Mouse (Mus musculus): ENCODE data around the gene Mrap2.

Mrap2 gene

DNA sequence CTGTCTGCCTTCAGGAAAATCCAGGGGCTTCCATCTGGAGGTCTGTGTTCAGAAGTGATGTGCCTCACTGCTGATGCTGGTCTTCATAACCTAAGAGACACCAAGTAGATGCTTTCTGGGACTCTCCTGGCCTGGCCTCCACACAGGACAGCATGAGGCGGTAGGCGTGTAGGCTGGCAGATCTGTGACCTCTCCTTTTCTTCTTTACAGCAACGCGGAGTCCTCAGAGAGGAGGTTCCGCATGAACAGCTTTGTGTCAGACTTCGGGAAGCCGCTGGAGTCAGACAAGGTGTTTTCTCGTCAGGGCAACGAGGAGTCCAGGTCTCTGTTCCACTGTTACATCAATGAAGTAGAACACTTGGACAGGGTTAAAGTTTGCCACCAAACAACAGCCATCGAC lies 38.1 kb downstream of the Mrap2 start:
- no peak for DNase-seq

DNA sequence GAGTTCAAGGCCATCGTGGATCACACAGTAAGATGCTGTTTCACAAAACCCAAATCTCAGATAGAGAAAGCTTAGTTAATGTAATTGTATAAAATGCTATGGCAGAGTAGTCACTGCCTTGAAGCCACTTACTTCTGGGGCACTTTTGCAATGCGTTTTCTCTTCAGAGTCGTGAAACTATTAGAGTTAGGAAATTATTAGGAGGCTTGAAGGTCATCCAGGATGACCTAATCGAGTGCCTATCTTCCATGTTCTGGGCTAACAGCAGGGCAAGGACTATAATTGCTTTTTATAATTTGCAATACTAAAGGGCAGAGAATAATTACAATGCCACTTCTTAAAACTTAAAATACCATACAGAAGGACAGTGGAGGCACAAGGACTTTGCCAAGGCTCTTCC lies 43.2 kb downstream of the Mrap2 start:
- no peak for DNase-seq

GRCm38 (mm10) chr9:87193721-87194120 lies 49.6 kb downstream of the Mrap2 start:
- no peak for DNase-seq

GRCm38 (mm10) chr9:87197277-87197676 lies 53.2 kb downstream of the Mrap2 start:
- DNase-seq = no peak

DNA sequence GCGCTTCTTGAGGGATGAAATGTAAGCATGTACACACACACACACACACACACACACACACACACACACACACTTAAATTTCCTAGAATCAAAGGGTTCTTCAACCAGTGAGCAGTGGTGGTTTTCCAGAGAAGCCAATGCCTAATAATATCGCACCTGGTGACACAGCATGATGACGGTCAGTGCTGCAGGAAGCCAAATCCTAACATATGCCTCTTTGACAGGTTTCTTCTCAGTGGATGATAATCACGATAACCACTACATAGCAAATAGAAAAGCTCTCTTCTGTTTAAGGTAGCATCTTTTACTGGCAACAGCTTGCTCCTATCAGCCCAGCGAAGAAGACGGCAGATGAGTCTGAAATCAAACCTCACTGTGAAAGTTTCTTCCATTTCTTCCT lies 53.9 kb downstream of the Mrap2 start:
- peak; percentile 77 for DNase-seq

DNA sequence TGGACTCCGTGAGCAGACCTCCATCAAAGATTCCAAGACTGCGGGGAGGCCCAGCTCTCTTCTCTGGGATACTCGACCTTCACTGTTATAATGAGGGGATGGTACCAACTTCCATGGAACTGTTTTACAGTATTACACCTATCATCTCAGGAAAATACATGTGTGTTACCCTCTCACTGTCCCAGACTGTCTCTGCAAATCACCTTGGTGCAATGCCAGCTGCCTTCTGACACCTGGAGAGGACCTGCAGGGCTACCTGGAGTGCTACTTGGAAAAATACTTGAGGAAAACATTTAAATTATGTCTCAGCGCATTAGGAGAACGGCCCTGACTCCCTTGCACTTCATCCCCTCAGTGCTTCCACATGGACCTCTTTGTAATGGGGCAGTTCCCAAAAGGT lies 56.3 kb downstream of the Mrap2 start:
- no peak for DNase-seq

- DNase-seq = no peak
Measured at GRCm38 (mm10) chr9:87200919-87201318, 56.8 kb downstream of the Mrap2 start.

- DNase-seq = no peak
Measured at GRCm38 (mm10) chr9:87202431-87202830, 58.3 kb downstream of the Mrap2 start.

DNA sequence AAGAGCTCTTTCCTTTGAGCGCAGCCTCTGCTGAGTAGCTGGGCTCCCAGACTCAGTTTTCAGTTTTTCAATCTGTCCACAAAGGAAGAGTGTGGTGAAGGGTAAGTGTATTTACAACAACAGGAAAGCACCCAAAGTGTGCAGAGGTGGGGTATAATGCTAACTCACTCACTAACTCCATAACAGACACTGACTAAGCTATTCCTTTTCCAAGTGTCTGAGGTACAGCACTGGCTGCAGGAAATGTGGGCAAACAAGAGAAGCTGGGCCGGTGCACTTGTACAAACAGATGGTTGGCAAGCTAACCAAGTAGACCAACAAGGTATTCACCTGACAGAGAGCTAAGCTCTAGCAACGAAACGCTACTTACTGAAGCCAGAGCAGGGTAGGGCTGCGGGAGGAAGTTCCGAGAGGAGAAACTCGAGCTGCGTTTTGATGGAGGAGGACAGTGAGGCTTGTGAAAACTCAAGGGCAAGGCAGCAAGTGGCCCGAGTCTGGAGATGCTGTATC lies 66.8 kb downstream of the Mrap2 start:
- DNase-seq = no peak

DNA sequence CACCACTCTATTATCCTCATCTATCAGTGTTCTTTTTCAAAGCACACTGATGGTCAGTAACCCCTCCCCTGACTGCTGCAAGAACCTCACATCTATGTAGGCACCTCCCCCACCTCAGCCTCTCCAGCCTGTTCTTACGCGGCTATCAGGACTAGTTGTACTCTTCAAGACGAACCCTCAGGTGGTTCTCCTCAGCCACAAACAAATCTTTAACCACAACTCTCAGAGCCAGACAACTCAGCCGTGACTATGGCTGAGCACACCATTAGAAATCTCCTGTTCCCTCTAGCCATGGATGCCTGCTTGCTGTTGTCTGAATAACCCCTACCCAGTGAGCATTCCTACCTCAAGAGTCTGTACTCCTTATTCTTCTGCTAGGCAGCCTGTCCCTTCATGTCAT lies 69.1 kb downstream of the Mrap2 start:
- no peak for DNase-seq

All from cerebellum, adult 9-10 months (tissue).